Mouse (Mus musculus): Measurements from ENCODE around the gene Arhgef25.
"Not testable (repeated sequence)": the region's sequence is repeated elsewhere in the genome, so short reads cannot be mapped to it uniquely, and the experiment has no call there.

Gene Arhgef25

DNA sequence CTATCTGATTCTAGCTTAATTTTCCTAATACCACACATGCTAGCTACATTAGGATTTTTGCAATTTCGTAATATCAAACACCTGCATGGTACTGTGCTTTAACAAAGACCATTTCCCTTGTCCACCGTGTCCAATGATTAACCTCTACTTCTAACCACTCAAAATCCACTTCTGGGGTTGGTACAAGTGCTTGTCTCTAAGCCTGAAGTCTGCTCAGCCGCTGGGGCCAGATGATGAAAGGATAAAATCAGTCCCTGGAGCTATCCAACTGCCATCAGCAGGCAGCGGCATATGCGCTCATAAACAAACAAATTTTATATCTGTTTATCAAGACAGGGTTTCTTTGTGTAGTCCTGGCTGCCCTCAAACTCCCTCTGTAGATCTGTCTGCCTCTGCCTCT lies 14.7 kb upstream of the Arhgef25 start:
- DNase-seq (ENCODE audit: low read depth, low spot score), result no peak

DNA sequence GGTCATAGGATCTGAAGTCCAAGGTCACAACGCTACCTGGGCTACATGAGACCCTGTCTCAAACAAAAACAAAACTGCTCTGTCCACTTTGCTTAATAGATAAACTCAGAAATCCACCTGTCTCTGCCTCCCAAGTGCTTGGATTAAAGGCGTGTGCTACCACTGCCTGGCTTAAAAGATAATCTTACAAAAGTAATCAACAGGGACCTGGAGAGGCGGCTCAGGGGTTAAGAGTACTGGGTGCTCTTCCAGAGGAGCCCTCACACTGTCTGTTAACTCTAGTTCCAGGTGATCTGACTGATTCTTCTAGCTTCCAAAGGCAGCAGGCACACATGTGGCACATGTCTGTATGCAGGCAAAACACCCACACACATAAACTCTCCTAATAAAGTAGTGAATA lies 13.2 kb upstream of the Arhgef25 start:
- DNase-seq (ENCODE audit: low read depth, low spot score), result no peak

DNA sequence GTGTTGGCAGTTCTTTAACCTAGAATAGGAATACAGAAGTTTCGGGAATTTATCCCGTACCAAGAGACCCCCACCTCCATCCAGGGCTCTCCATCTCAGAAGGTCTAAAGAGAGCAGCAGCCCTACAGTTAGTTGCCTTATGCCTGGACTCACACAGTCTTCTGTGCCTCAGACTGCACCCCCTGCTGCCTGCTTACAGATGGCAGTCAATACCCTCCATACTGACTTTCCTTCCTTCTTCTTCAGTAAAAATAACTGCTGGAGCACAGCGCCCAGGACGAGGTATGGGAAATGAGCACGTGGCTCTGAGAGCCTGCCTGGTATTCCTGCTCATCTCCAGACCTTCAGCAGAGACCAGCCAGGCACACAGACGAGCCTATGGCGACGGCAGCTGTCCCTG lies 10.4 kb upstream of the Arhgef25 start:
- DNase-seq (ENCODE audit: low read depth, low spot score), result no peak

DNA sequence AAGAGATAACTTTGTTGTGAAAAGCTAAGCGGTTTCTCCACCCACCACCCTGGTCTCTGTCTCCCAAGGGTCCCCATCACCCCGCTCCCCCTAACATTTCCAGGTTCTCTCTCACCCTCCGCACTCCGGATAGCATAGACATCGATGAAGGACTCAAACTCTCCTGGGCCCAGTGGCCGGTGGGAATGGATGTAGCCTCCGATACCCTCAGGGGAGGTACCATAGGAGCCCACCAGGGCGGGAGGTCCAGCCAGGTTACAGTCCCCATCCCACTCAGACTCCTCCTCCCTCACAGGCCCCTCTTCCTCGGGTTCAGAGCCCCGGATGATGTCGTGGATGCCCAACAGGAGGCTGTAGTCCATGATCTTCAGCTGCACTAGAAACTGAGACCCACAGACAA lies 9.6 kb upstream of the Arhgef25 start:
- no peak for DNase-seq (ENCODE audit: low read depth, low spot score)

DNA sequence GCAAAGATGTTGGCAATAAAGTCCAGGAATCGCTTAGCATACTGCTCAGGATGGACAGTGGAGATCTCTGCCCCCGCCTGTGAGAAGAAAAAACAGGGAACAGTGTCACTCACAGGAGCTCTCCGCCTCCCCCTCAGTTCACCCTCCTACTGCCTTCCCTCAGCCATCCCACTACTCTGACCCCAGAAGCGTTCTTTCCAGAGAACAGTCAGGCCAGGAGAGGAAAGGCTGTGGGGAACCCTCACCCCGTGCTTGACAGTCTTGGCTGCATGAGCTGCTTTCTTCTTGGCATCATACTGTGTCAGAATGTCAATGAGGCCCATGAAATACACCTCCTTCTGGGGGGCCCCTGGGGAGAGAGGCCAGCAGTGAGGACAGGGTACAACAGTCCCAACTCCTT lies 9.2 kb upstream of the Arhgef25 start:
- DNase-seq (ENCODE audit: low read depth, low spot score), result no peak

DNA sequence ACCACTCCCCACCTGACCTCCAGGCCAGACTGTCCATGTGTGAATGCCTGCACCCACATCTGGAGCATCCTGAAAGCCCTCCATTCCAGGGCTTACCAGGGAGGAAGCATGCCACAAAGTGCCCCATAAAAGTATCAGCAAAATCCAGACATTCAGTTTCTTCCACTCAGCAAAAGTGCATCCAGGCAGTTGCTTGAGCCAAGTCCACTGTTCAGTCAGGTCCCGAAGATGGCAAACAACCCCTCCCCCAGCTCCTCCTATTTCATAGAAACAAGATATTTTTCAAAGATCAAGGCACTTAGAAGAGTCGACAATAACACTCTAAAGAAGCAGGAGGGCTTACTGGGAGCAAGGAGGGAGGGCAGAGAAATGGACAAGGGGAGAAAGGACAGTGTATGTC lies 8.6 kb upstream of the Arhgef25 start:
- DNase-seq (ENCODE audit: low read depth, low spot score), result no peak

DNA sequence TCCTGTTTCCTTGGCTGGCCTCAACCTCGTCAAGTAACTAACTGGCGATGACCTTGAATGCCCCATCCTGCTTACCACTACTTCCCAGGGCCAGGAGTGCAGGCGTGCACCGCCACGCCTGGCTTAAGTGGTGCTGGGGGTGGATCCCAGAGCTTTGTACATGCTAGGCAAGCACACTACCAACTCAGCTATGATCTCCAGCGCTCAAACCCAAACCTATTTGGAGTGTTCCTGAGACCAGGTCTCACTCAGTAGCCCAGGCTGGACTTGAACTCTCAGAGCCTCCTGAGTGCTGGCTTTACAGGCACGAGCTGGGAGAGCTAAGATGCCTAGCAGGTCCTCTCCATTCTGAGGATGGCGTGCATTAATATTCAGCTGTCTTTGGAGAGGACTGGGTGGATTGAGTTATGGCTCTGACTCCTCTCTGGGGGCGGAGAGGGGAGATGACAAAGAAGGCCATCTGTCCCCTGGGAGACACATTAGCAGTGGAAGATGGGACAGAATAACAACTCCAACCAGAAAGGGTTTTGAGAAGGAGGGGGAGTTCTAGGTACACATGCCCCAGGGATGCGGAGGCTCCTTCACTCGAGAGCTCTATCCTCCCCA lies 7.7 kb upstream of the Arhgef25 start:
- no peak for DNase-seq (ENCODE audit: low read depth, low spot score)

DNA sequence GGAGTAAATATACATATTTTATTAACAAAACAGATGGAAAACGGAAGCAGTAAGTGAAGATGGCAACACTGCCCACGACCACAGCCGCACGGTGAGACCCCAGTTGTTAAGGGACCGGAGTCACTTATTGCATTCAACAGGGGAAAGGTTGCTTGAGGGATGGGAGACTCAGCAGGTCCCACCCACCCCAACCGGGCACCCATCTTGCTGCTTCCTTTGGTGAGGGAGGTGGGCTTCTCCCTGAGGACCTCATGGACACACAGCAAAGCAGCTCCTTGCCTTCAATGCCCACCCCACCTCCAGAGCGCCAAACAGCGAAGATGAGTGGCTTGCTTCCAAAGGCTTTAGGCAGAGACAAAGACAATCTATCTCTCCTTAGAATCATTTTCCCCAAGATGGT lies 7.2 kb upstream of the Arhgef25 start:
- DNase-seq (ENCODE audit: low read depth, low spot score), result no peak

DNA sequence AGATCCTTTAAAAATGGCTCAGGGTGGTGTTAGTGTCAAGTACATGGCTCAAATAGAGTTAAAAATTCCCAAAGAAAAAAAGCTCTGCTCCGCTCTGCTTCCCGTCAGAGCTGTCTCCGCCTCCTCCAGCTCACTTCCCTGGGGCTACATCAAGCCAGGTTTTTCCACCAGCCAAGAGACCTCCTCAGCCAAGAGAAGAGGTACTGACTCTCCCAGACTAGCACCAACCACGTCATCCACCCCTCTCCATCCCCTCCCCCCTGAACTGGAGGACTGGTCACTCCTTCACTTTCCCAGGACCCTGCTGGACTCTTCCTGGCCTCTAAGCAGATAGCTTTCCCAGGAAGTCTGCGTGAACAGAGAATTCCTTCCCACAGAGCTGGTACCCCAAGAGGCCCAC lies 6.5 kb upstream of the Arhgef25 start:
- no peak for DNase-seq (ENCODE audit: low read depth, low spot score)

DNA sequence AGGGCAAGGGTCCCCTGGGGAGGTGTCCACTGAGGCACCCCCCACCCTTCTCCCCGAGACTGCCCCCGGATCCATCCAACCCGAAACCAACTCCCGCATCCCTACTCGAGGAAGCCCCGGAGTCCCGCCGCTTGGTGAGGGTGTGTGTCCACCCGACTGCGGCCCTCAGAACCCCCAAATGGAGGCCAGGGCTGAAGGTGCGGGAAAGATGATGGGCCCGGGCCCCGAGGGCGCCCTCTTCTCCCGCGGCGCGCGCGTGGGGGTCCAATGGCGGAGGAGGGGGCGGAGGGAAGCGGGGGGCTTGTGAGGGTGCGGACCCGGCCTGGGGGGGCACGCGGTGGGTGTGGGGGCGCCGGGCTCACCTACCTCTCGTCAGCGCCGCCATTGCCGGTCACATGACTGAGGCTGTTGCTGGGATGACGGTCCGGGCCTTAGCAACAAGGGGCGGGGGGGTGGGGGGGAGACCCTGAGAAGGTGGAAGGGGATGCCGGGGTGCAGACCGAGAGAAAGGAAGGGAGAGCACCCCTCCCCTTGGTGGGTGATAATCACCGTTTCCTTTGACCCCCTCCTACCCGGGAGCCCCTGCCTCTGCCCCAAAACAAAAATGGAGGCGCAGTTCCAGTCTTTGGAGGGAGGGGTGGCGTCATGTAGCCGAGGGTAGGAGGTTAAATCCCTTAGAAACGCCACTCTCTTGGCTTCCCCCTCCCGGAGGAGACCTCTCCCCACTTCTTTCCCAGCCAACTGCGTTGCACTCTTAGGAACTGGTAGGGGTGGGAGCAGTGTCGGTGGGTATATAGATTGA lies 5.6 kb upstream of the Arhgef25 start, which contains the start of gene Dtx3:
Gene Dtx3, minus strand, starts transcription at position 401 of the 802 bp plus-strand sequence.
- no peak for DNase-seq (ENCODE audit: low read depth, low spot score)

DNA sequence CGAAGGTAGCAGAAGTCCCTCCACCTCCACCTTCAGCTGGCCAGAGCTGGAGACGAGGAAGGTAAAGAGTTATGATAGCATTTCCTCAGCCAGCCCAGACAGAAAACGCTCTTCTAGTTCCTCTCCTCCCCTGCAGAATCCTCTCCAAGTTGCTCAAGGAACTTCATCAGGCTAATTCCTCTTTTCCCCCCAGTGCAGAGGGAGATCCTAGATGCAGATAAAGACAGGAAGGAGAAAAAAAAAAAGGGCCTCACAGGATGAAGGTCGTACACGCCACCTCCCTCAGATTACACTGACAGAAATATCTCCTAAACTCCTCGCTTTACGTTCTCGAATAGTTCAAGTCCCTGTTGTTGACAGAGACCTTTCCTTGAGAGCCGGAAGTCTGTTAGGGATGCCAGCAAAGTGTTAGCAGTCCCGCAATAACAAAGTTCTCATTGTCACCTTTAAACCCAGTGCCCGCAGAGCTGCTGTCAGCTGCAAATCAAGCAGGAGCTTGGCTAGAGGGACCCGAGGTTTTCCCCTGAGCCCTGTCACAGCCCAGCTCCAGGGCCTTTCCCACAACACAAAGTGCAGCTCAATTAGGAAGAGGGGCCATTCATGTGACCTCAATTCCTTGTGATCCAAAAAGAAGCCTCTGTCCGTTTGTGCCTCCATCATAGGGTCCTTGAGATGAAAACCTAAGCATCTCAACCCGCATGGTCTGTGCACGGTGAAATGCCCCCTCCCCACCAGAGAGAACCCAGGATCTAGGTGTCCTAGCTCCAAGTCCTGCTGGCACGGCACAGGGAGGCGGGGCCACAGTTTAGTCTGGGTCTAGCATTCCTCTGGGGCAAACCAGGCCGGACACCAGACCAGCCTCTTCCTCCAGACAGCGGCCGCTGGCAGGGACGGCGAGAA lies 4.8 kb upstream of the Arhgef25 start:
- no peak for DNase-seq (ENCODE audit: low read depth, low spot score)

DNA sequence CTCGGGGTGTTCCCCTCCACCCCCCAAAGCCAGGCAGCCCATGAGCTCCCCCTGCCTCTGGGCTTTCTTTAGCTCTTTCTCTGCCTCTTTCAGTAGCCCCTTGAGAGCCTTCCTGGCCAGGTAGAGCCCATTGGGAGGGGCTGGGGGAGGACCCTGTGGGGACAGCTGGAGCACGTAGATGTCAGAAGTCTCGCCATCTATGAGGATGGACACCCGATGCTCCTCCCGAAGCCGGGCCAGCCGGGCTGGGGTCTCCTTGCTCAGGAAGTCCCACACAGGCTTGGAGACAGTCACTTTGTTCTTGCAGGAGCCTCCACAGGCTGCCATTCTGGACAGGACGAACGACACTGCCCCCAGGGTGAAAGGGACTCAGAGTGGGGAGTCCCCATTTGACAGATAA lies 3.1 kb upstream of the Arhgef25 start:
- no peak for DNase-seq (ENCODE audit: low read depth, low spot score)

DNA sequence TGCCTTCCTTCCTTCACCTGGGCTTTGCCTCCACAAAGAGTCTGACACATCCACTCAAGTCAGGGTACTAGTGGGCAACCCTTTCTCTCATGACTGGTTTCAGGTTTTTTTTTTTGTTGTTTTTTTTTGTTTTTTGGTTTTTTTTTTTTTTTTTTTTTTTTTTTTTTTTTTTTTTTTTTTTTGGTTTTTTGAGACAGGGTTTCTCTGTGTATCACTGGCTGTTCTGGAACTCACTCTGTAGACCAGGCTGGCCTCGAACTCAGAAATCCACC lies 2.1 kb upstream of the Arhgef25 start:
- DNase-seq (ENCODE audit: low read depth, low spot score), result not testable (repeated sequence)

DNA sequence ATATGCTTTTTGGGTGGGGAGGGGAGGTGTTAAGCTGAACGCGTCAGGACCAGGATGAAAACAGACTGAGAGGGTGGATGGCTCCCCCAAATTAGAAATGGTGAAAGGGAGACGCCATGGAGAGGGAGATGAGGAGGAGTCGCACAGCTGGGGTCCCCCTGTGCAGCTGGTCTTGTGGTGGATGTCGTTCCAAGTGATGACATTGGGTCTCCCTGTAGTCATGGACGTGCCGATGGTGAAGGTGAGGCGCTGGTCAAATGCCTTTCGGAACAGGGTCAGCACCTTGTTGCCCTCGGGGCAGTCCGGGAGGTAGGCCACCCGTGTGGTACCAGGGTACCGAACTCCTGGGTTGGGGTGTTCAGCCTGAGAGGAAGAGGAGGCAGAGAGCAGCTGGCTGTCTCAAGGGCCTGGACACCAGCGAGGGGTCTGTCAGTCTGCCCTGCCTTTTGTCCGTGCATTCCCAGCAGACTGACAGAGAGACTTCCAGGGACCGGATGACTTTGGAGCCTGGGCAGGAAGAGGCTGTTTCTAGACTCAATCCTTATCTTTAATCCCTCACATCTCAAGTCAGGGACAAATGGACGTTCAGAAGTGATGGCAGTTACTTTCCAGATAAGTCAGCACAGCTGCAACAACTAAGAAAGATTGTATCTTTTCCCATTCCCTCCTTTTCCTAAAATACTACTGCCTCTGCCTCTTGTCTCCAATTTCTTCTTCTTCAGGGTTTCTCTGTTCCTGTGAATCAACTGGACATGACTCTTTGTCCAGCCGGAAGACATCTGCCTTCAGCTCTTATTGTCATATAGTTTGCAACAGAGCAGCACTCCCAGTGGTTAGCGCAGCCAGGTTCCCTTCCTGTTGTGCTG lies 1.5 kb upstream of the Arhgef25 start:
- no peak for DNase-seq (ENCODE audit: low read depth, low spot score)

DNA sequence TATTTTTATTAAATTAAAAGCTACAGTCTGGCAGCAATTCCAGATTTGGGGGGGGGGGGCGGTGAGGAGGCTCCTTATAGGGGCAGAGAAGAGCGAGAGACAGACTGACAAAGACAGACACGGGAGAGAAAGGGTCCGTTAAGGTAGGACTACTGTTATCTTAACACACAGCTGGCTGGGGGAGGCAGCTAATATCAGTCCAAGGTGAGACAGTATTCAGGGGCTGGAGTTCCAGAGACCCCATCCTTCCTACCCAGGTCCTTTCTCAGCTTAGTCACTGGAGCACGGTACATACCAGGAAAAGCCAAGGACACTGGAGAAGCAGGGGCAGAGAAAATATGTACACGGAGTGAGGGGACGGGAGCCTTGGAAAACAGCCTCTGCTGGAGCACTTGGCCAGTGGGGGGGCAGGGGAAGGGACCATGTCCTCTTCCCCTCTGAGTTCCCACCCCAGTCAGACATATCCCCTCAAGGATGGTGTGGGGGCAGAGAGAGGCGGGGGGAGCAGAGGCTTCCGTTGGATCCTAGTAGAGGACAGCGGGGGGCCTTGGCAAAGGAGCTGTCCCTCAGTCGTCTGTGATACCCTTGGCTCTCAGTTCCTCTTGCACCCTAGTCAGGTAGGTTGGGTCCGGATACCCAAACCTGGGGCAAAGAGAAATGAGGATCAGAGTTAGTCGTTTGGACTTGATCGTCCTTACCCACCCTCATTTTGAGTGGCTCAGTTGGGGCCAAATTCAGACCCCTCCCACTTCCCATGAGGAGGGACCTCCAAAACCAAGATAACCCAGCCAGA lies 711 bp upstream of the Arhgef25 start:
- DNase-seq (ENCODE audit: low read depth, low spot score), result no peak

DNA sequence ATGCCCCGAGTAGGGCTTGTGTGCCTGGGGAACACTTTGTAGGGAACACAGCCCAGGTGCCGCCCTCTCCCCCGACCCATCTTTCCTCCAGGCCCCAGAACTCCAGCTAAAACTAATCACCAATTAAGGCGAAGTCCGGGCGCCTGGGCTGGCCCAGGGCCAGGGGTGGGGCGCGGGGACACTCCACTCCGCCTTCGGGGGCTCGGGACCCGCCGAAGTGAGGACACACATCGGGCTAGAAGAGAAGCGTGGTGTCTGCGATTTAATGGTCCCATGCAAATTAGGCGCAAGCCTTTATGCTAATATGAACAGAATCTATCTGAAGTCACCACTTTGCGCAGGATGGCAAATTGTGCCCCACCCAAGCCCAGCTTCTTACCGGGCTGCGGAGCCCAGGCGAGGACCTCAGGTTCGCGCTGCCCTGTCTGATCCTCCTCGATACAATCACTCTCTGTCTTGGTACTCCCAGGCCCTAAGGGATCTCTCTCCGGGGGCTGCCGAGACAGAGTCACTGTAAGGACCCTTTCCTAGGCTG lies 700 bp downstream of the Arhgef25 start:
- no peak for DNase-seq (ENCODE audit: low read depth, low spot score)

DNA sequence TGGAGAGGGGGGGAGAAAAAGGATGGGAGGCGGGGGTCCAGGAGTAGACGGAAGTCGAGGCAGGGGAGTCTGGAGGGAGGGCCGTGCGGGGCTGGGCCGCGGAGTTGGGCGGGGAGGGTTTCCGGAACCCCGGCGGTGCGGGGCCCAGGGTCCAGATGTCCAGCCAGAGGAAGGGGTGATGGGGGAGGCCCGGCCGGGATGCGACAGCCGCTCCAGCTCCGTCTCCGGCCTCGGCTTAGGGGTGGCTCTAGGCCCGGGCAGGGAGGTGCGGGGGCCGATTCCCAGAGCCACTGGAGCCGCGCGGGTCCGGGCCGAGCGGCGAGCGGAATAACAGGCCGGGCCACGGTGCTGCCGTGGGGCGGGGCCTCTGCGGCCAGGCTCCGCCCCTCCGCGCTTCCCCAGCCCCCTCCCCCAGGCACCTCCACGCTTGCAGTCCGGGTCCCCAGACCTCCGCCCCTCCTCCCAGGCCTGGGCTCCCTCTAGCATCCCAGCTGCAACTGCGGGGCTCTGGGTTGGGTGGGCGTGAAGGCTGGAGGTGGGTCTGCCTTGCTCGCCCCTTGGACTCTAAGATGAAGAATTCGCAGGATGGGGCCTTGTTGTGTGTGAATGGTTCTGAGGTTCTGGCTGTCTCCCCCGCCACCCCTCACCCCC lies 1.3 kb downstream of the Arhgef25 start:
- DNase-seq (ENCODE audit: low read depth, low spot score), result peak; percentile 69

DNA sequence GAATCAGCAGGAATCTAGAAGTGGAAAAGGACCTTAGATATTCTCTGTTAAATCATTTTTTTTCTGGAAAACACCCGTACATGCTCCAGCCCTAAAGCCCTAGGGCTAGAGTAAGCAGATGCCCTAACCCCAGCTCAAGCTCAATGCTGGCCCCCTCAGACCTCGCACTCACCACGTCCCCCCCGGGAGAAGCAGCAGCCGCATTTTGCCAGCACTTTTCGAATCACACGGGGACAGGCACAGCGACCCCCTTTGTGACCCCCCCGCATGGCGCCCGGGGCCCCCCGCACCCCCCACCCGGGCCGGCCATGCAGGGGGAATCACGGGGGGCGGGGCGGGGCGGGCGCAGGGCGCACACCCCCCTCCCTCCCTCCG lies 1.8 kb downstream of the Arhgef25 start:
- DNase-seq (ENCODE audit: low read depth, low spot score), result no peak

DNA sequence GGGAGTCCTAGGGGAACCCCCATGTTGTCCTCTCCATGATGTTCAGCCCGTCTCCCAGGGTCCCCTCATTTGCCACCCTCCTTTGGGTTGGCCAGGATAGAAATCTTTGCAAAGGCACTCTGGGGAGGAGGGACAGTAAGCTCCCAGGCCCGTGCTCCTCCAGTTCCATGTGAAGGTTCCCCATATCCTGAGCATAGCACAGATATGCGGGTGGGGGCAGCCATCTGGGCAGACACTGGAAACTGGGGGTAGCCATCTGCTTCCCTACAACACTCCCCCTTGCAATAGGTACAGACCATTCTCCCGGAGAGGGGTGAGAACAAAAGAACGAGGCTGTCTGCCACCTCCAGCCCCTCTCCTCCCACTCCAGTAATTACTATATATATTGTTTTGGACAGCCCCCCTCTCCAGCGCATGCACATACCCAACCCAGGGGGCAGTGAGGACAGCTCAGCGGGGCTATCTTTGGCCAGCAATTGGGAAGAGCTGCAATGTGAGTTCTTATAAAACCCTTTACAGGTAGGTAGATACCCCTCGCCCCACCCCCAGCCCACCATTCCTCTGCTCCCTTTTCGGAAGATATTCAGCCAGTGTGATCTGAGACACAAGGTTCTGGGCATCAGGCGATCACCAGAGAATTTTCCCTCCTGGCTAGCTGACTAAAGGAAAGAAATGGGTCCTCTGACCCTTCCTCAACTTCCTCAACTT lies 2.4 kb downstream of the Arhgef25 start:
- no peak for DNase-seq (ENCODE audit: low read depth, low spot score)

DNA sequence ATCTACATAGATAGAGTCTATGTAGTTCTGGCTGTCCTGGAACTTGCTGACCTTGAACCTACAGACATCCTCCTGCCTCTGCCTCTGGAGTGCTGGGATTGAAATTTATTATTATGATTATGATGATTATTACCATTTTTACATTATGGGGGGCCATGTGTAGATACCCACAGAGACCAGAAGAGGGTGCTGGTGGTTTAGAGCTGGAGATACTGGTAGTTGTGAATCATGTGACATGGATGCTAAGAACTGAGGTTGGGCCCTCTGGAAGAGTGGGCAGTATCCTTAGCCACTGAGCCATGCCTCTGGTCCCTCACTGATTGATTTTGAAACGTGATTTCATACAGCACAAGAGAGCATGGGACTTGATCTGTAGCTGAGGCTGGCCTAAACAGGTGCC lies 3.4 kb downstream of the Arhgef25 start:
- DNase-seq (ENCODE audit: low read depth, low spot score), result no peak

All from WW6 (cell line).